ENCODE assay signal across 8 mouse cellular contexts in the genomic region with DNA sequence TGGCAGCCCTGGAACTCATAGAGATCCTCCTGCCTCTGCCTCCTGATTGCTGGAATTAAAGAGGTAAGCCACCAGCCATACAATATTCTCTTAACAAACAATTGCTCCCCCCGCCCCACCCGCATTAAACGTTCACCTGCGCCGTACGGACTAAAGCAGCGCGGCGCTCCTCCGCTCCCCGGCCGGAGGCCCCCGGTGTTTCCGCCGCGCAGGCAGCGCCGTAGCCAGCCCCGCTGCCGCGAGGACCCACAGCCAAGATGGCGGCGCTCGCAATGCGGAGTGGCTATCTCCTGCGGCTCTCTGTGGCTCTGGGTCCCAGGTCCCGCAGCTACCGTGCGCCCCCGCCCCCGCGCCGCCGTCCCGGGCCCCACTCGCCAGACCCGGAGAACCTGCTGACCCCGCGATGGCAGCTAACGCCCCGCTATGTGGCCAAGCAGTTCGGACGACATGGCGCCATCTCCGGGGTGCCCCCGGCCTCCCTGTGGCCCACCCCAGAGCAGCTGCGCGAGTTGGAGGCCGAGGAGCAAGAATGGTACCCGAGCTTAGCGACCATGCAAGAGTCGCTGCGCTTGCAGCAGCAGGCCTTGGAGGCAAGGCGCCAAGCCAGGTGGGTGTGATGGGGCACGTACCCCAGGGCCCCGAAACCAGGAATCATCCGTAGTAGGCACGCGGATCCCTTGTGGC. TPM values are rescaled to one million over a fixed set of nuclear protein-coding genes. Genes with fewer than 3 reads are reported as not detected.
A peak's percentile ranks its signal among the peaks of the same experiment; 100 is the strongest.
DNase-seq lines count a peak whose midpoint lies in the region; ATAC-seq and TF ChIP-seq lines count a peak whose summit lies in the region.

No protein-coding gene starts in this region.

- DNase-seq in MN1 (ENCODE audit: low spot score), result peak; percentile 86
- peak; percentile 79 for DNase-seq in cerebellum, adult 9-10 months
- peak; percentile 78 to 87 for DNase-seq in layer of hippocampus, postnatal 10 days (ENCODE audit: low spot score in 2 of 2)
- DNase-seq in lung, postnatal 0 days (ENCODE audit: low spot score), result peak; percentile 71
- DNase-seq in ovary, adult 18-20 months (ENCODE audit: low spot score), result peak; percentile 54
- DNase-seq in thymus, postnatal 0 days (ENCODE audit: low spot score), result peak; percentile 86

- TF ChIP-seq CTCF in lung, postnatal 0 days (IDR thresholded peaks at IDR 0.05), result no peak

- no peaks in the 10 kb centered on the region for H3K27me3 ChIP-seq in lung, postnatal 0 days (replicated peaks; ENCODE audit: insufficient read depth, low read length)

- H3K9me3 ChIP-seq in lung, postnatal 0 days (ENCODE audit: low read length), result no peaks in the 10 kb centered on the region

- H3K4me1 ChIP-seq in lung, postnatal 0 days (ENCODE audit: insufficient read depth, low read depth, low read length), result peaks cover 4% of the 10 kb centered on the region; the same call in 1 of the 2 replicates

- peak; percentile 69 for ATAC-seq in frontal cortex, adult (ENCODE audit: low TSS enrichment)
- ATAC-seq in hematopoietic stem cell, adult 5-6 weeks (replicated peaks in 1 of 2; ENCODE audit: insufficient read depth in 1 of 2, low FRiP score in 2 of 2, low TSS enrichment in 1 of 2, low read depth in 1 of 2, poor library complexity in 2 of 2, severe bottlenecking in 2 of 2), result peak; percentile 70 to 73
- peak; percentile 84 for ATAC-seq in lung, postnatal 0 days

- peak overlapping the region; percentile 88 for H3K9ac ChIP-seq in lung, postnatal 0 days (replicated peaks; ENCODE audit: low read depth)

- WGBS in lung, postnatal 0 days, result under 1% methylated on average over 57 of the region's 59 CpGs

- TF ChIP-seq EP300 in lung, postnatal 0 days (IDR thresholded peaks at IDR 0.05), result no peak

- H3K4me2 ChIP-seq in lung, postnatal 0 days (replicated peaks; ENCODE audit: low read depth, low read length), result peak overlapping the region; percentile 93

- peak overlapping the region; percentile 87 for H3K27ac ChIP-seq in lung, postnatal 0 days (ENCODE audit: low read length)

- peaks cover 22% of the 10 kb centered on the region for H3K36me3 ChIP-seq in lung, postnatal 0 days (ENCODE audit: insufficient read depth, low read length)

- peak overlapping the region; percentile 90 for H3K4me3 ChIP-seq in lung, postnatal 0 days (ENCODE audit: low read depth, low read length)

RNA-seq across cellular contexts. Expression of a gene that starts 0.9 kb away (rescaled TPM):
- 29.8 and 38.8 TPM in 2 replicates for total RNA-seq in hematopoietic stem cell, adult 5-6 weeks (2017)
- 10 to 100 TPM; 18.6 to 19.8 TPM for total RNA-seq in layer of hippocampus, postnatal 10 days (2021)
- polyA plus RNA-seq in lung, postnatal 0 days (2015; fragmentation: Nextera tagmentation; extraction: Ambion mirVana), result 24.4 and 24.8 TPM in 2 replicates
- 56.4 and 57.4 TPM in 2 replicates for polyA plus RNA-seq in thymus, postnatal 0 days (2015; fragmentation: Nextera tagmentation; extraction: Ambion mirVana)

RNA-seq across cellular contexts. Expression of a gene that starts 8.3 kb away (rescaled TPM):
- total RNA-seq in hematopoietic stem cell, adult 5-6 weeks (2017), result 27.4 and 32.7 TPM in 2 replicates
- total RNA-seq in layer of hippocampus, postnatal 10 days (2021), result 10 to 100 TPM; 55.5 to 64.9 TPM
- polyA plus RNA-seq in lung, postnatal 0 days (2015; fragmentation: Nextera tagmentation; extraction: Ambion mirVana), result 77.9 and 85.7 TPM in 2 replicates
- polyA plus RNA-seq in thymus, postnatal 0 days (2015; fragmentation: Nextera tagmentation; extraction: Ambion mirVana), result 120 and 141 TPM in 2 replicates

RNA-seq across cellular contexts. Expression of a gene that starts 9.6 kb away (rescaled TPM):
- total RNA-seq in hematopoietic stem cell, adult 5-6 weeks (2017), result 3.8 and 7.4 TPM in 2 replicates
- total RNA-seq in layer of hippocampus, postnatal 10 days (2021), result 1 to 10 TPM; 6.7 to 7.4 TPM
- 6.2 and 6.8 TPM in 2 replicates for polyA plus RNA-seq in lung, postnatal 0 days (2015; fragmentation: Nextera tagmentation; extraction: Ambion mirVana)
- 4.0 and 4.4 TPM in 2 replicates for polyA plus RNA-seq in thymus, postnatal 0 days (2015; fragmentation: Nextera tagmentation; extraction: Ambion mirVana)

RNA-seq across cellular contexts. Expression of a gene that starts 14.6 kb away (rescaled TPM):
- 1,472 and 1,879 TPM in 2 replicates for total RNA-seq in hematopoietic stem cell, adult 5-6 weeks (2017)
- total RNA-seq in layer of hippocampus, postnatal 10 days (2021), result 100 to 1,000 TPM; 444 to 464 TPM
- polyA plus RNA-seq in lung, postnatal 0 days (2015; fragmentation: Nextera tagmentation; extraction: Ambion mirVana), result 318 and 405 TPM in 2 replicates
- polyA plus RNA-seq in thymus, postnatal 0 days (2015; fragmentation: Nextera tagmentation; extraction: Ambion mirVana), result 383 and 479 TPM in 2 replicates

RNA-seq across cellular contexts. Expression of a gene that starts 24.6 kb away (rescaled TPM):
- total RNA-seq in hematopoietic stem cell, adult 5-6 weeks (2017), result 108 and 126 TPM in 2 replicates
- 10 to 100 TPM; 63.2 to 65.0 TPM for total RNA-seq in layer of hippocampus, postnatal 10 days (2021)
- 44.0 and 44.6 TPM in 2 replicates for polyA plus RNA-seq in lung, postnatal 0 days (2015; fragmentation: Nextera tagmentation; extraction: Ambion mirVana)
- polyA plus RNA-seq in thymus, postnatal 0 days (2015; fragmentation: Nextera tagmentation; extraction: Ambion mirVana), result 92.4 and 93.1 TPM in 2 replicates

Comparison
In these comparisons a context has a peak if more than half of its experiments do, and no peak if none do; other contexts are left out.
1. Peak in every context shown above with its lines: DNase-seq, ATAC-seq, H3K4me3 ChIP-seq and H3K27ac ChIP-seq.